Mouse (Mus musculus) hindbrain, embryonic 11.5 days (tissue): Measurements from ENCODE around the gene Mrgpre. TPM values are rescaled to one million over a fixed set of nuclear protein-coding genes. Genes with fewer than 3 reads are reported as not detected.

Source experiments
- ATAC-seq: fragments of 200-750 bp; cut with Nextera tagmentation; 2 replicates; pipeline ENCODE4 v1.8.0; 2017; ENCODE audit warnings: mild to moderate bottlenecking, moderate TSS enrichment, moderate library complexity; ENCODE audit not compliant: low FRiP score
- DNase-seq: peaks from one replicate; pipeline ENCODE4 v3.0.0-alpha.2; 2015; ENCODE audit warnings: low spot score
- H3K27ac ChIP-seq: fragments of 300-500 bp; sonication (generic); 2 replicates; pipeline ENCODE4 v1.5.1; 2014; ENCODE audit warnings: mild to moderate bottlenecking, low read depth, low read length
- H3K27me3 ChIP-seq: fragments of 300-500 bp; sonication (generic); 2 replicates; pipeline ENCODE4 v1.6.1; 2014; ENCODE audit warnings: mild to moderate bottlenecking, low read length, moderate library complexity, mixed read lengths; ENCODE audit not compliant: control insufficient read depth, insufficient read depth
- H3K36me3 ChIP-seq: fragments of 300-500 bp; sonication (generic); 2 replicates; pipeline ENCODE4 v1.6.1; 2014; ENCODE audit warnings: mild to moderate bottlenecking, low read length, moderate library complexity, mixed read lengths; ENCODE audit not compliant: control insufficient read depth, insufficient read depth
- H3K4me1 ChIP-seq: fragments of 300-500 bp; sonication (generic); replicated peaks from 2 replicates; pipeline ENCODE4 v1.6.1; 2014; ENCODE audit warnings: low read length, mixed read lengths; ENCODE audit not compliant: control insufficient read depth, insufficient read depth
- H3K4me2 ChIP-seq: fragments of 300-500 bp; sonication (generic); replicated peaks from 2 replicates; pipeline ENCODE4 v1.6.1; 2014; ENCODE audit warnings: mild to moderate bottlenecking, low read depth, low read length
- H3K4me3 ChIP-seq: fragments of 300-500 bp; sonication (generic); 2 replicates; pipeline ENCODE4 v1.5.1; 2014; ENCODE audit warnings: low read depth, low read length
- H3K9ac ChIP-seq: fragments of 300-500 bp; sonication (generic); 2 replicates; pipeline ENCODE4 v1.6.1; 2014; ENCODE audit warnings: low read depth, low read length
- H3K9me3 ChIP-seq: fragments of 300-500 bp; sonication (generic); 2 replicates; pipeline ENCODE4 v1.6.1; 2016; ENCODE audit warnings: low read length; ENCODE audit not compliant: control insufficient read depth
- WGBS: fragments of 180-500 bp; shearing (Covaris S2); extraction: QIAGEN DNeasy Blood & Tissue Kit; methylation state at CpG from one replicate; pipeline ENCODE4 v1.1.7; 2014; 5-methylcytosine and 5-hydroxymethylcytosine counted together
- polyA plus RNA-seq: library from polyadenylated mRNA; unstranded; fragments of >200 nt; fragmentation: Nextera tagmentation; extraction: Ambion mirVana; gene quantifications from 2 replicates; pipeline ENCODE4 v1.2.1, GENCODE M21; 2014

The Mrgpre gene
- polyA plus RNA-seq, 1 experiment from 2014 or later, result 3.0 TPM

- no peak for ATAC-seq
- peak; percentile 26 for DNase-seq
Measured at GRCm38 (mm10) chr7:143793121-143793520, 8.8 kb upstream of the Mrgpre start.

GRCm38 (mm10) chr7:143792336-143792985 is 8.2 kb upstream of the Mrgpre start:
- Histone ChIP-seq H3K36me3 (no peaks in the 10 kb centered on the region), H3K9ac (no peak overlapping the region), H3K4me3 (no peak overlapping the region), H3K4me2 (no peak overlapping the region), H3K27ac (no peak overlapping the region), H3K27me3 (no peaks in the 10 kb centered on the region), H3K4me1 (no peaks in the 10 kb centered on the region), H3K9me3 (no peaks in the 10 kb centered on the region)
- DNase-seq (no peak), ATAC-seq (no peak)
- WGBS, result 80% methylated on average over 6 of the region's 6 CpGs

More at GRCm38 (mm10) chr7:143793121-143793520, 8.8 kb upstream of the Mrgpre start:
- H3K9ac ChIP-seq, result no peak overlapping the region
- no peak overlapping the region for H3K4me3 ChIP-seq
- no peaks in the 10 kb centered on the region for H3K9me3 ChIP-seq
- no peak overlapping the region for H3K27ac ChIP-seq
- H3K36me3 ChIP-seq, result peaks cover 2% of the 10 kb centered on the region; the same call in 1 of the 2 replicates
- H3K27me3 ChIP-seq, result no peaks in the 10 kb centered on the region
- no peak overlapping the region for H3K4me2 ChIP-seq
- H3K4me1 ChIP-seq, result no peaks in the 10 kb centered on the region
- WGBS, result 72% methylated on average over 4 of the region's 4 CpGs

GRCm38 (mm10) chr7:143783378-143783995 is 813 bp downstream of the Mrgpre start:
- Histone ChIP-seq H3K4me1 (0 out of 2 replicates have a peak, but pooled peaks cover 7% of the 10 kb centered on the region), H3K27me3 (no peaks in the 10 kb centered on the region), H3K4me2 (peak overlapping the region; percentile 67), H3K36me3 (no peaks in the 10 kb centered on the region), H3K9me3 (no peaks in the 10 kb centered on the region), H3K27ac (peak overlapping the region; percentile 67), H3K4me3 (peak overlapping the region; percentile 36), H3K9ac (peak overlapping the region; percentile 59)
- peak; percentile 84 for ATAC-seq
- 15% methylated on average over 6 of the region's 6 CpGs for WGBS
- peak; percentile 46 for DNase-seq

- no peak for ATAC-seq
Measured at GRCm38 (mm10) chr7:143777375-143777774, 6.9 kb downstream of the Mrgpre start.

GRCm38 (mm10) chr7:143776137-143776536 is 8.2 kb downstream of the Mrgpre start:
- no peak for DNase-seq
- H3K4me2 ChIP-seq, result no peak overlapping the region
- no peak overlapping the region for H3K27ac ChIP-seq
- 26% methylated on average over 3 of the region's 3 CpGs for WGBS
- H3K9me3 ChIP-seq, result no peaks in the 10 kb centered on the region
- H3K4me3 ChIP-seq, result no peak overlapping the region
- H3K27me3 ChIP-seq, result no peaks in the 10 kb centered on the region
- no peaks in the 10 kb centered on the region for H3K4me1 ChIP-seq
- H3K9ac ChIP-seq, result no peak overlapping the region
- H3K36me3 ChIP-seq, result no peaks in the 10 kb centered on the region
- no peak for ATAC-seq

More at GRCm38 (mm10) chr7:143777375-143777774, 6.9 kb downstream of the Mrgpre start:
- H3K27ac ChIP-seq, result no peak overlapping the region
- H3K4me3 ChIP-seq, result no peak overlapping the region
- no peaks in the 10 kb centered on the region for H3K4me1 ChIP-seq
- 72% methylated on average over 2 of the region's 2 CpGs for WGBS
- no peak overlapping the region for H3K9ac ChIP-seq
- H3K4me2 ChIP-seq, result no peak overlapping the region
- no peaks in the 10 kb centered on the region for H3K9me3 ChIP-seq
- H3K27me3 ChIP-seq, result no peaks in the 10 kb centered on the region
- DNase-seq, result no peak
- no peaks in the 10 kb centered on the region for H3K36me3 ChIP-seq

- Histone ChIP-seq H3K4me3 (no peak overlapping the region), H3K4me1 (no peaks in the 10 kb centered on the region), H3K4me2 (no peak overlapping the region), H3K9me3 (no peaks in the 10 kb centered on the region), H3K27me3 (no peaks in the 10 kb centered on the region), H3K36me3 (no peaks in the 10 kb centered on the region), H3K27ac (no peak overlapping the region), H3K9ac (no peak overlapping the region)
- DNase-seq (no peak), ATAC-seq (no peak)
- 67% methylated on average over 1 of the region's 1 CpGs for WGBS
Measured at GRCm38 (mm10) chr7:143769461-143769860, 14.8 kb downstream of the Mrgpre start.

- DNase-seq (no peak), ATAC-seq (no peak)
- H3K4me1 ChIP-seq, result no peaks in the 10 kb centered on the region
- H3K36me3 ChIP-seq, result no peaks in the 10 kb centered on the region
- WGBS, result 88% methylated on average over 6 of the region's 6 CpGs
- no peak overlapping the region for H3K4me3 ChIP-seq
- no peaks in the 10 kb centered on the region for H3K27me3 ChIP-seq
- no peaks in the 10 kb centered on the region for H3K9me3 ChIP-seq
- H3K27ac ChIP-seq, result no peak overlapping the region
- no peak overlapping the region for H3K4me2 ChIP-seq
- H3K9ac ChIP-seq, result no peak overlapping the region
Measured at GRCm38 (mm10) chr7:143768267-143768666, 16.0 kb downstream of the Mrgpre start.

- H3K9me3 ChIP-seq, result no peaks in the 10 kb centered on the region
- H3K27ac ChIP-seq, result no peak within 1 kb of the TSS
- no peak within 1 kb of the TSS for H3K4me3 ChIP-seq
- no peak within 1 kb of the TSS for H3K4me2 ChIP-seq
- no peak for ATAC-seq
- 54% methylated on average over 6 of the region's 6 CpGs for WGBS
- no peak for DNase-seq
- no peaks in the 10 kb centered on the region for H3K27me3 ChIP-seq
- no peak within 1 kb of the TSS for H3K9ac ChIP-seq
- no peaks in the 10 kb centered on the region for H3K4me1 ChIP-seq
- no peaks in the 10 kb centered on the region for H3K36me3 ChIP-seq
Measured at GRCm38 (mm10) chr7:143766893-143767292, 17.4 kb downstream of the Mrgpre start, which contains the start of gene Mrgprg. Gene Mrgprg (minus strand): TSS chr7:143766993.
